Mouse (Mus musculus) c-Kit-negative CD71-positive TER-119-positive erythroid progenitor cells, embryonic 14.5 days (primary cell): ENCODE data around the gene Rhpn2.

Experiments
- DNase-seq: peaks from one replicate; pipeline ENCODE4 v3.0.0-alpha.2; 2013; ENCODE audit warnings: low read depth, low spot score

Rhpn2 gene

DNA sequence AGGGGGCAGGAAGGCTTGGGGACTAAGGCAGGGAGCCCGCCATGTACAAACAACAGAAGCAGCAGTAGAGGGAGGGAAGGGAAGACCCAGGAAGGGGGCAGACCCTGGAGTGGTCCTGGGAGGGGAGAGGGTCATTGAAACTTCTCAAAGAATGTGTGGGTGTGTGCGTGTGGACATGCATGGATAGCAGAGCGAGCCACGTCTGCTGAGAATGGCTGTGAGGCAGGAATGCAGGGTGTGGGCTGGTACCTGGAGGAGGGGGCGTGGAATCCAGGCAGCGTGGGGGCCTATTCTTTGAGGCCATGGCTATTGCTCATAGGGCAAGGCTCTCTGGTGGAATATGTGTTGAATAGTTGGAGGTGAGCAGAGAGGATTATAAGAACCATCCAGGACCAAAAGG is 54.7 kb downstream of the Rhpn2 start:
- DNase-seq: no peak

DNA sequence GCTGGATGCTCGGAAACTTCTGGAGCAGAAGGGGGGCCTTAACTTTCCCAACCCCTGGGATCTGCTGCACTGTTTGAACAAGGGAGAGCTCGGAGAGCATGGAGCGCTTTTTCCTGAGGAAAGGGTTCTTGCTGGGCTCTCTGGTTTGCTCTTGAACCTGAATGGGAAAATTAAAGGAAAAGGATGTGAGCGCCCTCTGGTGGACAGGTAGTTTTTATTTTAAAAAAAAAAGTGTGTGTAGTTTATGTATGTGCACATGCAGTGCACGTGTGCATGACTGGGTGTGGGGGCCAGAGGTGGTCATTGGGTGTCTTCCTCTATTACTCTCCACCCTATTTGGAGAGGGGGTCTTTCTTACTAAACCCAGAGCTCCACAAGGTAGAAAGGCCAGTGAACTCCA is 59.0 kb downstream of the Rhpn2 start:
- DNase-seq: peak; percentile 26

DNA sequence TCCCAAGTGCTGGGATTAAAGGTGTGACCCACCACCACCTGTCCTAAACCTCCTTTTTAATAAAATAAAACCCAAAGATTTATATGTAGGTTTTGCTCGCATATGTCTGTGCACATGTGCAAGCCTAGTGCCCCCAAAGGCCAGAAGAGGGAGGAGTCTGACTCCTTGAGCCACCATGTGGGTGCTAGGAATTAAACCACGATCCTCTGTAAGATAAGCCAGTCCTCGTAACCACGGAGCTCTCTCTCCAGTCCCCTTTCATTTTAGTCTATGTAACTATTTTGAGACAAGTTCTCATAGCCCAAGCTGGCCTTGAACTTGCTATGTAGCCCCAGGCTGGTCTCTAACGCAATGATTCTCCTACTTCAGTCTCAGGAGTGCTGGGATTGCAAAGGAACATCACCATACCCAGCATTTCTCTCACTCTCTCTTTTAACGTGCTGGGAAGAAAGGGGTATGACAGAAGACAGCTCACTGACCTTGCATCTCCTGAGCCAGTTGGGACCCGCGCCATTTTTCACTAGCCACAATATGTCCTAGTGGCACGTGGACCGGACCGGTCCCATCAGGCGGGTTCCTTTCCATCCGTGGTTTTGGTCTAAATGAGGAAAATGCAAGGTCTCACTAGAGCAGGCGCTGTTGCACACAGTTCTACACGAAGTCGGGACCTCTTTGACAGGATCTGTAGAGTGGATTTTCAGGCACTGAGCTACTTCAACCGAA is 61.9 kb downstream of the Rhpn2 start:
- DNase-seq: peak; percentile 22

DNA sequence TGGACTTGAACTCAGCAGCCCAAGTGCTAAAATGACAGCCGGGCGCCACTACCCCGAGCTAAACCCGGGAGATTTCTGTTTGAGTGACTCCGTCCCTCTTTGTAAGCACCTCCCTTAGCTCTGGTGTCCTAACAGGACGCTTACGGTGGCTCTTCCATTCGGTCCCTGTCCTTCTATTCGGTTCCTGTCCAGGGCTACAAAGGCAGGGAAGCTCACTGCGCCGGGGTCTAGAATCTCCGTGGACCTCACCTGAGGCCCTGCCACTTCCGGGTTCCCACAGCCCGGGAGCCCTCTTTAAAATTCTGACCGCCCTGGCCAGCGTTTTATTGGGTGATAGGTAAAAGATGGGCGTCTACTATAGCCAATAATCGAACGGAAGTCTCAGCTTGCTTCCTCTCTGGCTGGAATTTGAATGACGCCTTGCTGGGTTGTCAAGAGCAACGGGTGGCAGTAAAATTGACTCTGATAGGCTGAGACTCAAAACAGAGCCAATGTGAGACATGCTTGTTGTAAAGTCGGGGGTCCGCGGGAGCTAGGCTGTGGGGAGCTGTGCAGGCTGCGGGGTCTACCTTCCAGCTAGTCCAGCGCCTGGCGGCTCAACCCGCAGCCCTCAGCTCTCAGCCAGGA is 62.7 kb downstream of the Rhpn2 start, which contains the start of the genes Faap24 and Cep89:
Gene Faap24 (minus strand): TSS at position 295 of the 627 bp plus-strand sequence.
Gene Cep89 (plus strand): TSS at position 494 of the 627 bp plus-strand sequence.
- peak; percentile 93 for DNase-seq

DNA sequence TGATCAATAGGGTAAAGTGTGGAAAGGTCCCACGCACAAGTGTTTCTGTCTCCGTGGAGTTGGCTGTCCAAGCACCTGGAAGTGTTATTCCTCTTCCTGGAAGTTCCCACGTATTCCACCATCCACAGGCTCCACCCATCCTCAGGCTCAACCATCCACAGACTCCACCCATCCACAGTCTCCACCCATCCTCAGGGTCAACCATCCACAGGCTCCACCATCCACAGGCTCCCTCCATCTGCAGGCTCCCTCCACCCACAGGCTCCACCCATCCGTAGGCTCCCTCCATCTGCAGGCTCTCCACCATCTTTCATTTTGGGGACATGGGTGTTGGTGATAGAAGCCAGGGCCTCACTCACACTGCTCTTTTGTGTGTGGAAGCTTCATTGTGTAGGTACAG is 67.2 kb downstream of the Rhpn2 start:
- DNase-seq: peak; percentile 48

DNA sequence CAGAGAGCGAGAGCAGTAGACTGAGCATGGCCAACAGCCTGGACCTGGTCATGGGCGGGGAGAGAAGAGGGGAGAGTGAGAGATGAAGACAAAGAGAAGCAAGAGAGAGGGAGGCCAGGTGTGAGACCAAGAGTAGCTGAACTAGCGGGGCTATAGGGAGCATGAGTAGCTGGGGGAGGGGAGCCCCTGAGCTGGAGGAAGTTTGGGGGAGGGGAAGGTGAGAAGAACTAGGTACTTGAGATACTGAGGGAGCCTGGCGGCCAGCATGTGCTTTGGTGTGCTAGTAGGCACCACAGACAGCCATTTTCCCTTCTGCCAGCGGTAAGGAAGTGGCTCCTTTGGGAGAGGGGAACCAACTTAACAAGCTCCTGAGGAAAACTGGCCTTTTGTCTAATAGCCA is 81.3 kb downstream of the Rhpn2 start:
- DNase-seq: no peak

DNA sequence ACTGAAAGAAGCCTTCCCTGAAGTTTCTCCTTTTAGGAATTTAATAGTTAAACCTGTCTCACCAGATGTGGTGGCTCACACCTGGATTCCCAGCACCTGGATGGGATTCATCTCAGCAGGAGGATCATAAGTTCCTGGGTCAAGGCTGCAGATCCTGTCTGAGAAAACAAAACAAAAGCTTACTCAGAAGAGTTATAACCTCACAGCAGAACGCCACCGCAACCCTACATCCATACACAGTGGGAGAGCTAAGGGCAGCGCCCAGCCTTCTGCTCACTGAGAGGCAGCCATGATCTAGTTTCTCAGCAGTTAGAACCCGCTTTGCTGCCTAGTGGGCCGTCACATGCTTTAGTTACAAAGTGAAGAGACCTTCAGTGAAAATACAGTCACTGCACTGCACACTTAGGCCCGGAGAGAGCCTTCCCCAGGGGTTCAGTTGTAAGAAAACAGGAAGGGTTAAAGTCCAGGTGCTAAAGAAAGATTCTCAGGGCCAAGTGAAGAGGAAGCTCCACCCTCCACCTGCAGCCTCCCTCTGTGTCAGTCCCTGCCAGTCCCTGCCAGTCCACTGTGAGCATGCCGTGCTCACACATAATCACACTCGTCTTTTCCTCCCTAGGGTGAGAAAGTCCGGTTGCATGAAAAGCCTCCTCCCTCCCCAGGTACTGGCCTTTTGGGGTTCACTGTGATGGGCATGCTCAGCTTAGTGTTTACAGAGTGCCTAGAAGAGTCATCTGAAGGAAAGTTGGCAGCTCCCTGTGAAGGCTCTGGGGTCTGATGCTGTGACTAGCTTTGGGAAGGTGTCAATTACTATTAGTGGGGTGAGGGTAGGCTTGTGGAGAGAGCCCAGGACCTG is 82.1 kb downstream of the Rhpn2 start:
- DNase-seq: no peak

DNA sequence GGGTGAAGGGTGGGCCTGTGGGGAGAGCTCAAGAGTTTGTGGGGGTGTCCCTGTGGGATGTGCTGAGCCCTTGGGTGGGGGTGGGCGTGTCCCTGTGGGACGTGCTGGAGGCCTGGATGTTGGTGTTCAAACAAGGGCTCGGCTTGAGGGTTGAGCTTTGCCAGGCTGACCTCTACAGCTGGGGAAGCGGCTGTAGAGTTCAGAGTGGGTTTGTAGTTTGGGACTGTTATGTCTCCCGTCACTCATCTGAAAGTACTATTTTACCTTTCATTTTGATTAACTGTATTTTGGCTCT is 82.6 kb downstream of the Rhpn2 start:
- no peak for DNase-seq

DNA sequence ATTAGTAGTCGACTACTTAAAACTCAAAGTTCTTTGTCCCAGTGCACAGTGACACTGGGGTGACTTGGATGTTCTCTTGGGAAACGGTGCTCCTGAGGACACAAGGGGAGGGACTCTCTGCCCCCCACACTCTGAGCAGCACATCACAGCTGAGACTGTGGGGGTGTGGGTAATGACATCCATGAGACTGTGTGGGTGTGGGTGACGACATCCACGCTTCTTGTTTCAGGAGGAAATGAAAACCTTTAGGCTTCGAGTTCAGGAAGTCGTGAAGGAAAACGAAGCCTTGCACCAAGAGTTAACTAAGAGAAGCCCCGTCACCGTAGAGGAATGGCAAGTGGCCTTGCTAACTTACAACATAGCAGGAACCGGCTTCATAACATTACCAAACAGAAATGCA is 89.1 kb downstream of the Rhpn2 start:
- DNase-seq: no peak

DNA sequence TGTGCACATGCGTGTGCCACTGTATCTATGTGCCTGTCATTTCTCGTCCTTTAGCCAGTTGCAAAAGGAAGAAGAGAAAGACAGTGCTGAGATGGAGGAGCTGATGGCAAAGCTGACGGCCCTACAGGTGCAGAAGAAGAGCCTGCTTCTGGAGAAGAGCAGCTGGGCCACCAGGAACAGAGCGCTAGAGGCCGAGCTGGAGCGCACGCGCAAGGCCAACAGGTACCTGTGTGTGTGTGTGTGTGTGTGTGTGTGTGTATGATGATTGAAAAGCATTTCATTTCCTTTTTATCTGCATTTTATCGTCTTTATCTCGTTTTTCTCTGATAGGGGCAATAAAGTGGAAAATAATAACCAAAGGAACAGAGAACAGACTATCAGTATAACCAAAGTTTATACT is 94.2 kb downstream of the Rhpn2 start:
- DNase-seq: no peak

DNA sequence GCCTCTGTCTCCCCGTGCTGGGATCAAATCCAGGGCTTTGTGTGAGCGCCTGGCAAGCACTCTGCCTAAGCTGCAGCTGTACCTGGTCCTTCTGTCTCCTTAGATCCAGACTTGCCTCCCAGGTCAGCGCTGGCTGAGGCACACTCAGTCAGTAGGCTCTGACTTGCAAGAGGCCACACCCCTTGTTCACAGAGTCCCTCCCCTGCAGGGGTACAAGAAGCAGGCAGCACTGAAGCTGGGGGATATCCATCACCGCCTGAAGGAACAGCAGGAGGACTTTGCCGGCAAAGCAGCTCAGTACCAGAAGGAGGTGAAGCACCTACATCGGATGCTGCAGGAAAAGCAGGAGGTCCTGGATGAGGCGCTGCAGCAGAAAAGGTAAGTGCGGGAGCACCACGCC is 101.3 kb downstream of the Rhpn2 start:
- no peak for DNase-seq
